In genomic region chr1:166479503-166479902, GRCm38 (mm10) we compare ENCODE assay signal across 24 mouse cellular contexts. TPM values are rescaled to one million over a fixed set of nuclear protein-coding genes. Genes with fewer than 3 reads are reported as not detected.
"Had no signal": no experiment of that assay in that cellular context is flagged by ENCODE, and none has a peak within 500 bp of the region (broad histone marks: within the 10 kb centered on the region; RNA-seq: fewer than 3 reads in every experiment).

No protein-coding gene starts in this region.

- H3K9me3 ChIP-seq: neural tube, embryonic 13.5 days; neural tube, embryonic 15.5 days; stomach, embryonic 15.5 days had no signal

- H3K27me3 ChIP-seq: neural tube, embryonic 13.5 days; neural tube, embryonic 15.5 days; stomach, embryonic 15.5 days had no signal

- H3K4me3 ChIP-seq: neural tube, embryonic 13.5 days; neural tube, embryonic 15.5 days; stomach, embryonic 15.5 days had no signal

- DNase-seq: retina, postnatal 1 day; right cerebral cortex, adult 18-20 months; right cerebral cortex, postnatal 14 days; right cerebral cortex, postnatal 25 days; right cerebral cortex, postnatal 4 days; spleen, adult 18-20 months; thymus, adult 18-20 months; thymus, adult 2 months; thymus, postnatal 14 days; thymus, postnatal 25 days; thymus, postnatal 36 days; thymus, postnatal 4 days had no signal

- H3K27ac ChIP-seq: neural tube, embryonic 13.5 days; neural tube, embryonic 15.5 days; stomach, embryonic 15.5 days; stomach, postnatal 0 days had no signal

- H3K4me1 ChIP-seq: neural tube, embryonic 13.5 days; neural tube, embryonic 15.5 days; stomach, embryonic 15.5 days had no signal

- H3K4me2 ChIP-seq: neural tube, embryonic 13.5 days; neural tube, embryonic 15.5 days; stomach, embryonic 15.5 days had no signal

- H3K36me3 ChIP-seq: neural tube, embryonic 13.5 days; neural tube, embryonic 15.5 days; stomach, embryonic 15.5 days had no signal

- H3K9ac ChIP-seq: neural tube, embryonic 13.5 days; neural tube, embryonic 15.5 days; stomach, embryonic 15.5 days had no signal

RNA-seq across cellular contexts. Expression of gene Gm4846, which starts 17.9 kb away (rescaled TPM):
- total RNA-seq: neutrophil, adult 5-6 weeks had no signal
- polyA plus RNA-seq: neural tube, embryonic 13.5 days; neural tube, embryonic 14.5 days; neural tube, embryonic 15.5 days; small intestine, adult 2 months; spleen, adult 2 months; stomach, embryonic 14.5 days; stomach, embryonic 15.5 days; stomach, embryonic 16.5 days; stomach, postnatal 0 days; thymus, adult 2 months; thymus, postnatal 0 days; urinary bladder, adult 2 months had no signal
